In genomic region chr4:59786661-59787060, GRCm38 (mm10) we compare ENCODE assay signal across 9 mouse cellular contexts. TPM values are rescaled to one million over a fixed set of nuclear protein-coding genes. Genes with fewer than 3 reads are reported as not detected.
DNase-seq lines count a peak whose midpoint lies in the region; TF ChIP-seq lines count a peak whose summit lies in the region.
"Had no signal": no experiment of that assay in that cellular context is flagged by ENCODE, and none has a peak within 500 bp of the region (broad histone marks: within the 10 kb centered on the region; RNA-seq: fewer than 3 reads in every experiment).

No protein-coding gene starts in this region.

- peaks cover 9% of the 10 kb centered on the region for H3K27me3 ChIP-seq in myocyte (ENCODE audit: control insufficient read depth, insufficient read depth, insufficient read length)
- H3K27me3 ChIP-seq: lung, embryonic 15.5 days had no signal

- H3K4me3 ChIP-seq in myocyte = no peak overlapping the region
- H3K4me3 ChIP-seq: lung, embryonic 15.5 days had no signal

- no peak overlapping the region for H3ac ChIP-seq in myocyte (ENCODE audit: control insufficient read depth, insufficient read length)

- intact Hi-C loops in heart, postnatal 25 days (cut with DNase I) = loop anchor here (1.0 to 10.0 kb wide), 4 partner anchors 62 to 422 kb away; no protein-coding TSS in a partner anchor
- intact Hi-C loops in left cerebral cortex, postnatal 25 days (cut with DNase I) = loop anchor here (1.0 to 5.0 kb wide), 3 partner anchors 64 to 141 kb away; no protein-coding TSS in a partner anchor

- no peak overlapping the region for H3K4me2 ChIP-seq in myocyte (ENCODE audit: low read depth)
- H3K4me2 ChIP-seq: lung, embryonic 15.5 days had no signal

- no peaks in the 10 kb centered on the region for H3K36me3 ChIP-seq in myocyte (ENCODE audit: control insufficient read depth, insufficient read depth)
- H3K36me3 ChIP-seq: lung, embryonic 15.5 days had no signal

- DNase-seq in heart, adult 11 months = peak; percentile 86
- DNase-seq in heart, postnatal 25 days (ENCODE audit: low spot score) = no peak
- DNase-seq in MN1 (ENCODE audit: low spot score) = peak; percentile 56
- peak; percentile 90 to 93 for DNase-seq in cerebellum, postnatal 14 days
- peak; percentile 66 to 74 for DNase-seq in gastrocnemius, postnatal 4 days (ENCODE audit: low spot score in 2 of 2)
- peak; percentile 74 to 77 for DNase-seq in left cerebral cortex, postnatal 25 days (ENCODE audit: low spot score in 2 of 2)
- DNase-seq in testis, postnatal 10 days (ENCODE audit: low spot score) = peak; percentile 87

- H3K79me2 ChIP-seq in myocyte (ENCODE audit: control insufficient read depth, insufficient read depth) = peaks cover 17% of the 10 kb centered on the region

- no peak for TF ChIP-seq POLR2A in myocyte (IDR thresholded peaks at IDR 0.05; ENCODE audit: insufficient read length, low read depth)

TF ChIP-seq in myocyte, 11 proteins besides CTCF, POLR2A, EP300 and RAD21:
- peak; percentile 34 for TF ChIP-seq SRF (IDR thresholded peaks at IDR 0.05; ENCODE audit: control insufficient read depth, insufficient read length, low read depth)
- TF ChIP-seq MAX (IDR thresholded peaks at IDR 0.05; ENCODE audit: low read depth) = no peak

RNA-seq across cellular contexts. Expression of gene Inip, which starts 14.7 kb away (rescaled TPM):
- total RNA-seq in heart, postnatal 25 days (2021) = 10 to 100 TPM in 1 of 2 experiments, 1 to 10 TPM in 1; 9.3 to 10.9 TPM
- 1 to 10 TPM; 7.5 to 9.3 TPM for total RNA-seq in gastrocnemius, postnatal 4 days (2021)
- total RNA-seq in left cerebral cortex, postnatal 25 days (2021) = 10 to 100 TPM; 23.1 to 25.4 TPM
- 7.4 TPM for polyA plus RNA-seq in myocyte (2012; fragmentation: generic; extraction: Trizol)

RNA-seq across cellular contexts. Expression of gene Snx30, which starts 19.0 kb away (rescaled TPM):
- 1 to 10 TPM; 6.0 to 7.9 TPM for total RNA-seq in heart, postnatal 25 days (2021)
- total RNA-seq in gastrocnemius, postnatal 4 days (2021) = 10 to 100 TPM; 14.8 to 15.8 TPM
- 10 to 100 TPM; 35.8 to 37.8 TPM for total RNA-seq in left cerebral cortex, postnatal 25 days (2021)
- polyA plus RNA-seq in myocyte (2012; fragmentation: generic; extraction: Trizol) = 2.6 TPM
